Mouse (Mus musculus): Measurements from ENCODE around the gene Fmo1.

Gene Fmo1

GRCm38 (mm10) chr1:162866280-162866681 is at the start of gene Fmo1:
Gene Fmo1, minus strand, starts transcription at chr1:162866610.
- no peak for DNase-seq (ENCODE audit: low spot score in 2 of 2)

DNA sequence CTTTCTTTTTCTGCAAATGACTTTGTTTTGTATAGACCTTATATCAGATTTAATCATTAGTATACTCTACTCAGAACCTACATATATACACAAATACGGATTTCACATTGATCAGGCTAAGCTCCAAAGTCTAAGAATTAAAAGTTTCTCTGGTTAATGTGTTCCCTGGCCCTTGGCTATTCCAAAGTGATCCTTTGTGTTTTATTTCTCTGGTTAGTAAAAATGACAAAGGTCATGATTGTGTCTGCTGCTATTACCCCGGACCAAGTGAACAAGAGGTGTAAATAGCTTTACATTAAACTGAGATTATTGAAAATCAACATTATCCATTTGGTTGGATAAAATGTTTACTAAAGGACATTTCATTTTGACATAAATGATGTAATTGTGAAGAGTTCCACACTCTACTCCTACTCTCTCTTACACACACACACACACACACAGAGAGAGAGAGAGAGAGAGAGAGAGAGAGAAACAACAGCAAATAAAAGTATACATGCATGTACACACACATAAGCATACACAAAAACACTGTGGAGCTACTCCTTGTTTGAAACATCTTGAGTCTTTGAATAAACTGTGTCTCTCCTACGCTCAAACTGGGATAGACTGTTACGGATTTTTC is 48.6 kb upstream of the Fmo1 start:
- DNase-seq (ENCODE audit: low spot score in 2 of 2): no peak

DNA sequence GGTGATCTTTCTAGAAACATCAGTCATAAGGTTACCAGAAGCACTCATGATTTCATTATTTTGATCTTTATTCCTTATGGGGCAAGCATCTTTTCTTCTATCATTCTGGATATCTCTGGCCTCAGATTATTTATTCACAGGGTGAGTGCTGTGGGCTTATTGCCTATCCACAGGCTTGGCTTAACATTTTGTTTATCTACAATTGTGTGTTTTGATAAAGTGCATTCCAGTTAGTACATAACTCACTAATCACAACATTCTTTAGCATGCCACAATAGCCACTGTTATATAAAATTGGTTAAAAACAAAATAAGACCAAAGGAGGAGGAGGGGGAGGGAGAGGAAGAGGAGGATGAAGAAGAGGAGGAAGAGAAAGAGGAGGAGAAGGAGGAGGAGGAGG is 45.7 kb upstream of the Fmo1 start:
- no peak for DNase-seq (ENCODE audit: low spot score in 2 of 2)

DNA sequence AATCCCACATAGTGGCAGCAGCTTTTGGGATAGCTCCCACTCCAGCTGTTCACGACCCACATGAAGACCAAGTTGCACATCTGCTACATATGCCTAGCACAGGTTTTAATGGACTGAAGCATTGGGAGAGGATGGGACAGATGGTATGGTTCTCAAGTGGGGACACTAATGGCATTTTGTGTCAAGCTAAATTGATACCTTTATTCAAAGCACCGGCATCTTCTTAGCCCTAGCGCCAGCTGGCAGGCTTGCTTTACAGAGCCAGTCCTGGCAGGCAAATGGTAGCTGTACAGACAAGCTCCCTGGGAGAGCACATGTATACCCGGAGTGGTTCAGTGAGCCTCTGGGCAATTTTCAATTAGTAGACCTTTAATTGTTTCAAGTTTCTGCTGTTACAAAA is 35.5 kb upstream of the Fmo1 start:
- DNase-seq (ENCODE audit: low spot score in 2 of 2): no peak

DNA sequence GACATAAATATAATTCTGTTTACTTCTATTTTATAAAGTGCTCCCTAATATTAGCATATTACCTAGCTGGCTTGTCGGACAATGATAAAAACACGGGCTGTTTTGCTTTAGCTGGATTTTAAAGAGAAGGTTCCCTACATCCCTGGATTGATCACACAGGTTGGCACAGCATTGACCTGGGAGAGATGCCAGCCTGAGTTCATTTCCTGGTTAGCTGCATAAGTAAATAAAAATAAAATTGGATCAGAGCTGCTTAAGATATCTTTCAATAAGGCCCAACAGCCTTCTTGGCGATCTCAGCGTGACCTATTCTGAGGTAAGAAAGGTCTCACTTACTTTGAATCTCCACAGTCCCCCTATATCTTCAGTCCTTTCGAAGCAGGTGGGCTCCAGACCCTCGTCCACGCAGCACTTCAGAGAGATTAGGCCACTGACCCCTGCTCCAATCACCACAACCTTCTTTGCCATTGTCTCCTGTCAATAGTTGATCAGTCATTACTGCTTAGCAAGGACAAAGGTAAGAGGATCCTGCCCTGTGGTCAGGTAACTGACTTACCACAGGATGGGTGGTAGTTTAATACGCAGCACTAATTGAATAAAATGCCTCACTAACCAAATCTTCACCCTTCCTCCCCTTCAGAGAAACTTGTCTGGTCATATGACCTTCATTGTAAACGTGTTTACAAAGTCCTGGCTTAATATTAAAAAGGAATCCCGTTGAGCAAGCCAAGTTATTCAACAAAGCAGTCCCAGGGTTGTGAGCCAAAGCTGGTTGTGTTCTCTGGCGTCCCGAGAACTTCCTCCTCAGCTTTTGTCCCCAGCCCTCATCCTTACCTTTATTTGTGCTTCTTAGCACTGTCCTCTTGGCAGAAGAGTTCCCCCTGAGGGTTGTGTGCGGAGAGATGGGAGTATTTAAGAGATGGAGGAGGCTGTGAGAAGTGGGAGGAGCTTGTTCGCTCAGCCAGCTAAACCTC is 31.7 kb upstream of the Fmo1 start, which contains the start of gene Fmo2:
TSS of gene Fmo2 (minus strand) at position 889 of the 974 bp plus-strand sequence.
- DNase-seq (ENCODE audit: low spot score in 2 of 2): no peak

- no peak for DNase-seq (ENCODE audit: low spot score in 2 of 2)
These were observed 29.5 kb upstream of the Fmo1 start for GRCm38 (mm10) chr1:162895900-162896299.

DNA sequence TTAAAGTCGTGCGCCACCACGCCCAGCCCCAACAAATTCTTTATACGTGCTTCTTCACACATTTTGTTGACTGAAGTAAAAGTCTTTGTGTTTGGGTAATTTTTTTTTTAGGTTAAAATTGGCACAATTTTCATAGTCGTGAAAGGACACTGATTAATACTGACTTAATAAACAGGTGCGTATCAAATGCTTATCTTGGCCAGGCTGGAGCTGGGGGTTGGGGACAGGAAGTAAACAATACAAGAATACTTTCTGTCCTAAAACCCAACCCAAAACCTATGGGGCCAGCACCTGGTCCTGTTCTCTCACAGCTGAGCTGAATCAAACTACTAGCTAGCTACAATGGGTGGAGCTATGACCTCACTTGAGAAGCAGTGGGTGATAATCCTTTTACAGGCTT is 26.6 kb upstream of the Fmo1 start:
- no peak for DNase-seq (ENCODE audit: low spot score in 2 of 2)

- DNase-seq (ENCODE audit: low spot score in 2 of 2): no peak
These were observed 25.6 kb upstream of the Fmo1 start for GRCm38 (mm10) chr1:162891980-162892451.

GRCm38 (mm10) chr1:162888646-162889045 is 22.2 kb upstream of the Fmo1 start:
- no peak for DNase-seq (ENCODE audit: low spot score in 2 of 2)

- DNase-seq (ENCODE audit: low spot score in 2 of 2): no peak
These were observed 21.2 kb upstream of the Fmo1 start for GRCm38 (mm10) chr1:162887644-162888043.

DNA sequence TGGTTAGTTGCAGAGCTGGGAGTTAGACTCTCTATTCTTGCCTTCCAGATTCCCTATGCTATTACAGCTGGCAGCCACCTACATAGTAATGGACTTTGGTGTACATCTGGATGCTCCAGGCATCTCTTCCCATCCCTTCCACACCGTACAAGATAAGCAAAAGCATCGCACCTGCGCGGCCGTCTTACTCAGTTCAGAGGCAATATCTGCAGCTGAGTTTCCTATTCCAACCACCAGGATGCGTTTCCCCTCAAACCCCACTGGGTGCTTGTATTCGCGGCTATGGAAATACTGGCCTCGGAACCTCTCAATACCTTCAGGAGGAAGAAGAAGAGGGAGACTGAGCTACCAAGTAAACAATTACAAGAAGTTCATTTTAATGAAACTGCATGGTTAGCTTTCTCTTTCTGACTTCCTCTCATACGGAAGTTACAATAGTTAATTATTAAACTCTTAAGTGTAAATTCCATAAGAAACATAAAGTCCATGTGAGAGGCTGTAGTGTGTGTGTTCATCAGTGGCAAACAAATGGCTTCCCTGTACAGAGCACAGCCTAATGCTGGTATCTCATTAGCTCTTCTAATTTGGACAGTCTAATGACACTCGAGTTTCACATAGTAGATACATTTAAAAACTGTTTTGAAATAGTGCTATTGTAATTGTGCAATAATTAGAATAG is 19.9 kb upstream of the Fmo1 start:
- DNase-seq (ENCODE audit: low spot score in 2 of 2): no peak

DNA sequence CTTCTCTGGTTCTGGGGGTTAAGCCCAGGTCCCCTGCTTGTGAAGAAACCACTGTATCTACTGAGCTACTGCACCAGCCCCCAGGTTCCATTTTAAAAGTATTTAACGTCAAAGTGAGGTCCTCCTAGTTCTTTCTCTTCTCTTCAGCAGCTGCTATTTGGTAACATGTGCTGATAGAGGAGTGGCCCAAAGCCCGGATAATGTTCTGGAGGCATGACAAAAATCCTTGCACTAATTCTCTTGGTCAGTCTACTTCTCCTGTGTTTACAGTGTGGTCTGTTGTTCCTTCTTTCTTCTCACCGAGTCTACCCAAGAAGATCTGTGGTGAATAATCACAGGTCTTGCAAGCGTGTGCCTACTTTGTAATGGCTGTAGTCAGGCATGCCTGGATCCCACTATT is 16.3 kb upstream of the Fmo1 start:
- no peak for DNase-seq (ENCODE audit: low spot score in 2 of 2)

DNA sequence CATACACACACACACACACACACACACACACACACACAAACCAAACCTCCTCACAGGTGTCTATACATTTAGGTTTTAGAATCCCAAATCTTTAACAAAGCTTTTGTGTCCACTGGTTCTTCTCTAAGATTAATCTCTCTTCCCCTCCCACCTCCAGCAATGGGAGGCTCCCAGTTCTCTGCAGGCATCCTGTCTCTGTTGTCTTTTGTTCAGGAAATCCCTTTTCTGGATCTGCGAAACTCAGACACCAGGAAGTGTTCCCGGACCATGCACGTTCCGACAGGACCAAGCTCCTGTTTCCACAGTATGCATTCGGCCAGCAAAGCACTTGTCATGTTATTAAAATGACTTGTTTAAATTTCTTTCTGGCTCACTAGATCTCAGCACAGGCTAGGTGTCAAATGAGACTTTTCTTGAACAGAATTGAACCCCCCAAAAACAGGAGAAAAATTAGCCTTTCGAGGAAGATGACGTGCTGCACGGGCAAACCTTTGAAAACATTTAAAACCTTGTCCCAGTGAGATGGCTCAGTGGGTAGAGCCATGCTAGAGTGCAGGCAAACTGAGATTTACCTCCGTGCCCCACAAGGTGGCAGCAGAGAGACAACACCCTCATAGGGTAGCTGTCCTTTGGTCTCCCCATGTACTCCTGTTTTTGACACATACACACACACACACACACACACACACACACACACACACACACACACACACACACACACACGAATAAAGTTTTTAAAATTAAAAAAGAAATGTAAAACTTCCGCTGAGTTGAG is 13.4 kb upstream of the Fmo1 start:
- peak; percentile 22 for DNase-seq (ENCODE audit: low spot score in 2 of 2)

DNA sequence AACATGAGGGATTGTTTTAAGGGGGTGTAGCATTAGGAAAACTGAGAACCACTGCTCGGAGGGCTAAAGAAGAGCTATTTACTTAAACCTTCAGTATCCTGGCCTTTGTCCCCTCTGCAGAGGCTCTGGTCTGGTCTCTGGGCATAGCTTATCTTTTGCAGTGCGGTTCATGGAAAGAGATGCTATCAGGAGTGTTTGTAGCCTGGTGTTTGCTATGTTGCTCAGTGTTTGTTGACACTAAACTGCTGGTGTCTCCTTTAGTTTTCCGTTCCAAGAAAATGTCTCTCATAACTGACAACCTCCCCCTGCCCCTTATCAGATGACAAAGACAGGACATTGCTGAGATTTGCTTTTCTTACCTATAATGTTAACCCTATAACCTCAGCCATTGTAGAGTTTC is 8.7 kb upstream of the Fmo1 start:
- no peak for DNase-seq (ENCODE audit: low spot score in 2 of 2)

DNA sequence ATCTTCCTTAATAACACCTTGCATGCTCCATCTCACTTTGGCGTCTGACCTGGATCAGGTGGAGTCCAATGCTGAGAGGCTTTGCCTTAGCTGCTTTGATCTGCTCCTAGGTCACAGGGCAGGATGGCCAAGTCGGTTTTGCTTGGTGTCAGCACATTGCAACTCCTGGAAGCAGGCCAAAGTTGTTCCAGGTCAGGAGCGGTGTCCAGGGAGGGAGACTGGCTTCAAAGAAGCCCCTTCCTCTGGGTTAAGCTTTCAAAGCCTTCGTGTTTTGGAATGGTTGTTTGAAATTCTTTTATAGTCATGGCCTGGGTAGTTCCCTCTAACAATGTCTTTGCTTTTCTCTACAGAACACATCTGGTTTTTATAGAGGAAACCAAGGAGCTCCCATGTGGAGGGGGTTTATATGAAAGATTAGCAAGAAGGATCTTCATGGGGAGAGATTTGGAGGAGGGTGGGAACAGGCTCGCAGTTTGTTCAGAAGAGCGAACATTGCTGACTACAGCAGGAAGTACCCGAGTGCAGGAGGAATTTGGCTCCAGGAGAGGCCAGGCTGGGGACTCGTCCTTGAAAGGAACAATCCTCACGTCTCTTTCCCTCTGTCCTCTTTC is 5.4 kb upstream of the Fmo1 start:
- DNase-seq (ENCODE audit: low spot score in 2 of 2): no peak

DNA sequence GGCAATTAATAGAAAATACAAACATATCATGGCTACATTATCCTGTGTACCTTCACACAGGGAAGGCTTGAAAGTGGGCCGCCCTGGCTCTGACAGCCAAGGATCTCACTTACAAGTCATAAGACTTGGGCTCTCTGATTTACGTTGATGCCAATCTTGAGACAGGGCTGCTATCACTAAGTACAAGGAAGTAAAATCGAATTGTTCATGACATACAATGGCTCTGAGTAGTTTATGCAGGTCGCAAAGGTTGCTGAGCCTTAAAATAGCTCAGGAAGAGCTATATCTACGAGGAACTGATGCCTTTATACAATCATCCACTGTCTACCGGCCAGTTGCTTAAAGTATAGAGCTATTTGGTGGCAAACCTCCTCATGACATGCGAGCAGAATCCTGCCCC is 4.6 kb upstream of the Fmo1 start:
- no peak for DNase-seq (ENCODE audit: low spot score in 2 of 2)

DNA sequence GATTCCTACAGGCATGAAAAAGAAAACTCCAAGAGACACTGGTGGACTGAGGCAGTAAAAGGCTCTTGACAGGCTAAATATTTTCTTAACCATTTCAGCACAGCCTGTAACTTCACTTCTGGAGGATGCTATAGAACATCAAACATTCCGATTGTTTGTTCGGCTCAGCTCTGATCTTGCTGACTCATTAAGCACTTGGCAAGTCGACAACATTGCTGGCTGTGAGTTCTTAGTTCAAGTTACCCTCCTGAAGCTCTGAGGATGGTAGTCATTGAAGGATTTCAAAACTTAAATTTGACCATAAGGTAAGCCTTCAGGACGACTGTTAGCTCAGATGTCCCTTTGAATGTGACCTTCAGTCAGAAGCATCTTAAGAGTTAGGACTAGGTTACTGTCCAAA is 986 bp upstream of the Fmo1 start:
- DNase-seq (ENCODE audit: low spot score in 2 of 2): no peak

DNA sequence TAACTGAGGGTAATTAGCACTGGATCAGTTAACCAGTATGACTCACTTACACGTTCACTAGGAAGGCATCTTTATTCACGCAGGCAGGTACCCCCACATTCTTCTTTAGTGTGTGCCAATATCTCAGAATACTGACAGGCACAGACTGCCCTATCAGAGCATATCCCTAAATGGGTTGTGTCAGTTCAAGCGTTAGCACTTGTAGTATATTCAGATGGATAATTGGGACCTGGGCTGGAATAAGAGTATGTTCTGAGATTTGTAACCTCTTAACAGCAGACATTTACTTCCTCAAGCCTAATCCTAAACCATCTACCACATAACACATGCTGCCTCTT is 948 bp downstream of the Fmo1 start:
- no peak for DNase-seq (ENCODE audit: low spot score in 2 of 2)

DNA sequence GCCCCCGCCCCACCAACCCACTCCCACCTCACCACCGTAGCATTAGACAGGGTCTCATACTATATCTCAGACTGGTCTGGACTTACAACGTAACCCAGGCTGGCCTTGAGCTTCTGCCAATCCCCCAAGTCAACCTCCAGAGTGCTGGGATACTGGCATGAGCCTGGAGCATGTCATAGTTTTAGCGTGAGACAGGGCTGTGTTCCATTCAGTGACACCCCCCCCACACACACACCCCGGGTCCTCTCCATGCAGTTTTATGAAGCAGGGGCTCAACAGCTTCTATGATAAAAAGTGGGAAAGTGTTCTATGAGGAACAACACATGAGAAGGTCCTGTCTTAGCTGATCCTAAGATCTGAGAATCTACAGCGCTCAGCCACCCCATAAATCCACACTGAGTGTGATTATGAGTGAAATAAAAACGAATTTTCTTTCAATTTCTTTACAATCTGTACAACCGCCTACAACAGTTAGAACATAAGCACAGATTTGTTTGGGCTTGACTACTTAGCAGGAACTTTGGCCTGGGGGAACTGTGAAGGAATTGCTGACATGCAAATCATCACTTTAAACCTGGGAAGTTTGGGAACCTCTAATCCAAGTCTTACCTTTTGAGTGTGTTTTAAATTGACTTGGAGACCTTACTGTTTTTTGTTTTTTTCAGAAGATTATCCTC is 1.5 kb downstream of the Fmo1 start:
- no peak for DNase-seq (ENCODE audit: low spot score in 2 of 2)

DNA sequence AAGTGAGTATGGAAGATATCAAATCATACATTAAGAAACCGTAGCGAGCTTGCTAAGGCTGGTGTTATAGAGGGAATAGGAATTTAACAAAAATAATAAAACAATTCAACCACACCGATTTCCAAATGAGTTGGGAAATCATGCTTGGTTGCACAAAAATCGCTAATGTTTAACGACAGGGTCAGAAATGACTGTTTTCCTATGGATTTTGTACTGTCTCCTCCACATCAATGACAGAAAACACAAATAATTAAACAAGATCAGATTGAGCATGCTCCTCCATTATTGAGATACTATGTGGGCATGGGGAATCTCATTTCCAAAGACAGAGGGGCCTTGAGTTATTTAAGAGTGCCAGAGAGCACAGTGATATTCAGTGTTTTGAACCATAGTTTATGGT is 2.1 kb downstream of the Fmo1 start:
- DNase-seq (ENCODE audit: low spot score in 2 of 2): no peak

DNA sequence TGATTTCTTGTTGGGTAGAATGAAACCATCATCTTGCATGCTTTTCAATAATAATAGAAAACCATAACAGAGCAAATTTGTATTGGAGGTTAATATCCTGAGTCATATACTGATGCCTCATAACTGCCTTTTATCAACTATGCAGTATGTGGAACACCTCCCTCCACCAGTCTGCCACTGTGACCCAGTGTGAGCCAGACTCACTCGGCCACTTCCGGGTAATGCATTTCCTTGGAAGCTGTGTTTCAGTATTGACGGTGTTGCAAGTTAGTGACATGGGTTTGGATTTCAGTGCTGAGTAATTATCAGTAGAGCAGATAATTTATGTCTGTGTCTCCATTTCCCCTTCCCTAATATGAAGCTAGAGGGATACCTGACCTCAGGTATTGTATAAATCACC is 2.8 kb downstream of the Fmo1 start:
- no peak for DNase-seq (ENCODE audit: low spot score in 2 of 2)

Measured in spleen, postnatal 36 days (tissue).